Mouse (Mus musculus) megakaryocyte, adult 5-6 weeks (primary cell): ENCODE results near the gene Mvb12b. TPM values are rescaled to one million over a fixed set of nuclear protein-coding genes. Genes with fewer than 3 reads are reported as not detected.

Source experiments
- ATAC-seq: 2 replicates; pipeline ENCODE4 v1.8.0; 2016; ENCODE audit warnings: mild to moderate bottlenecking, inconsistent platforms; ENCODE audit not compliant: poor library complexity, severe bottlenecking
- total RNA-seq, 2 experiments: library from RNA; stranded (forward) in 1 of 2; stranded (reverse) in 1 of 2; fragments of 153-499, 151-499 nt in 1 of 2; fragments of 221-1000, 200-1000 nt in 1 of 2; gene quantifications; 2 replicates each; pipeline versions ENCODE4 v1.2.3 to v1.2.4; 2015 to 2017

Mvb12b gene
- total RNA-seq, 2 experiments from 2014 or later: 9.5 to 22.2 TPM

GRCm38 (mm10) chr2:33853011-33853976 is 34.5 kb downstream of the Mvb12b start:
- ATAC-seq: peak; percentile 61

GRCm38 (mm10) chr2:33847196-33847834 is 40.4 kb downstream of the Mvb12b start:
- ATAC-seq: peak; percentile 70

DNA sequence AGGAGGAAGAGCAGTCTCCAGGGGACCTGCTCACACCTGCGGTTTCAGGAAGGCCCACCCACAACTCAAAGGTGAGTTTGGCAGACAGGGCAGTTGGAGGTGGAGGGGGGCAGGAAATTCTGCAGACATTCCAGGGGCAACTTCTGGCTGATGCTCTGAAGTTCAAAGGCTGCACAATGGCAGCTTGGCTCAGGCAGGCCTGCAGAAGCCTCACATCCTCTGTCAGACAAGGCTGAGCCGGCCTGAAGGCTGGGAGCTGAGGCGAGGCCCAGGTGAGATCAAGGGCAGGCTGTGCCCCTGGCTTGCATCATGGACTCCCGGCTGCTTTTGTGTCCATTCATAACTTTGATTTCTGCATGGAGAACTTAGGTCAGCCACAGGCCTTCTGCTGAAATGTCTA is 41.1 kb downstream of the Mvb12b start:
- ATAC-seq: no peak

- ATAC-seq: no peak
Measured at GRCm38 (mm10) chr2:33843642-33844041, 44.1 kb downstream of the Mvb12b start.

DNA sequence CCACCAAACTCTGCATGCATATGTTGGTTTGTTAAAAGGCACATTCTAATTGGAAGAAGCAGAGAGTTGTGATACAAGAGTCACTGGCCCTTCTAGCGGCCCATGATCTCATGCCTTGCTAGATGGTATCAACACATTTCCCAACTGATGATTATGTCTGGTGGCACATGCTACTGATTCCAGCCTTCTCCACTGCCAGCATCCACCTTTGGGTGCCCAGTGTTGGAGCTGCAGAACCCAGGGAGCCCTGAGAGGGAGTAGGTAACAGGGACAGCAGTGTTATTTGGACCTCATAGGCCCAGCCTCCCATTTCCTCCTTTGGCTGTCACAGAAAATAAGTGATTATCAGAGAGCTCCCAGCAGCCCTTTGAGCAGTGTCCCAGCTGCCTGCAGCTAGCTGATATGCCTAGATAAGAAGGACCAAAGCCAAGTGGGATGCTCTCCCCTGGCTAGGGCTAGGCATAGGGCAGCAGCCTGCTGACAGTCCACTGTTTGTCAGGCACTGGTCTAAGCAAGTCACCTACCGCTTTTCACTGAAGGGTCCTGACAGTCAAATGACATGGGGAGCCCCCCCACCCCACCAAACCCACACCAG is 44.7 kb downstream of the Mvb12b start:
- peak; percentile 16; the same call in 1 of the 2 replicates for ATAC-seq

DNA sequence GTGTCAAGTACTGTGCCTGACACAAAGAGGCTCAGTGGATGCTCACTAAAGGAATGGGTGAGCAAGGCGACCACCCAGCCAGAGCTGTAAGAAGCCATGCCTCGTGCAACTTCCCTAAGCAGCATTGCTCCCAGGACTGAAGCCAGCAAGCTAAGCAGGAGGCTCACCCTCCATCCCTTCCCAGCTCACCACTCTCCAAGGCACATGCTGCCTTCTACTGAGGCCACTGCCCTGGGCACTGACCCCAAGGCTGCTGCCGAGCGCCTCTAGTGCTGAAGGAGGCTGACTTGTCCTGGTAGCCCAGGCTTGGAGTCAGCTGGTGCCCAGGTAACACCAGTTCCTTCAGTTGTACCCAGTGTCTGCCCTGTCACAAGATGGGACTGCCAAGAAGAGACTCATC is 45.8 kb downstream of the Mvb12b start:
- no peak for ATAC-seq

DNA sequence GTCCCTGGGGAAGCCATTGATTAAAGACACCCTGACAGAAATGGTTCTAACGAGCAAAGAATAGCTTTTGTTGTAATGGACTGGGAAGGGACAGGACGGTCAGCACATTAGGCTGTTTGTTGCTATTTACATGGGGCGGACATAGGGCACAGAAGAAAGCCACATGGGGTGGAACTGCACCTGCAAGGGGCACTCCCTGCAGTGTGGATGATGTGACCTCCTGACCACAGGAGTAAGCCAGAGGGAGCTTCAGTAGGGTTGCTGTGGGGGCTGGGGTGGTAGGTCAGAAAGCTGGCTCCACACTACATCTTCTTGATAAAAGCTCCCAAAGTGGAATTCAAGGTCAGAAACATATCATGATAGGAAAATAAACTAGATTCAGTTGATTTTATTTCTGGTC is 47.3 kb downstream of the Mvb12b start:
- ATAC-seq: no peak

DNA sequence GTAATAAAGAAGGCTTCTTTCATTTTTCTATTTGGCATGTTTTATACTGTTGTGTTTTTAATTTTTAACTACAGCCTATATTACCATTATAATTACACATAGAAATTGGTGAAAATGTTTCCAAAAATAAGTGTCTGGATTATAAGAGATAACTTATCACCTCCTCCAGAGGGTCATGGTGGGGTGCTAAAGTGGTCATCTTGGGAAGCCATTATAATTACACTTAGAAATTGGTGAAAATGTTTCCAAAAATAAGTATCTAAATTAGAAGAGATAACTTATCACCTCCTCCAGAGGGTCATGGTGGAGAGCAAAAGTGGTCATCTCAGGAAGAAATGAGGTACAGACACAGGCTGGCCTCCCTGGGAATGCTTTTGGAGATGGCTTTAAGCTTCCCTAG is 48.5 kb downstream of the Mvb12b start:
- ATAC-seq: no peak

DNA sequence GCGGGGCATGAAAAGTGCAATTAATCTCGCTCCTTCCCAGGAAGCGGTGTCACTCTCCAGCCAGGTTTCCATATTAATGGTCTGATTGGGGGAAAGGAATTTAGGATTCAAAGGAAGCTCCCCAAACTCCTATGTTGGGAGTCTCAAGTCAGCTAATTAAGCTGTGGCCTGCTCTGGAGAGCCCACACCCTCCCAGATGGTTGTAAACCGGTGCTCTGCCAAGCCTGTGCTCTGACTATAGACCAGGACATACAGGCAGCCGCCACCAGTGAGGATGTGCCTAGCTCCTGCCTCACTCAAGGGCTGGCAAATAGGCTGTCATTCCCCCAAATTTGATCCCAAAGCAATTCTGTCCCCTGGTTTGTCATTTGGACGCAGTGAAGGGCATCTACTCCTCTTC is 50.4 kb downstream of the Mvb12b start:
- no peak for ATAC-seq

- ATAC-seq: no peak
Measured at GRCm38 (mm10) chr2:33836660-33837213, 51.0 kb downstream of the Mvb12b start.

DNA sequence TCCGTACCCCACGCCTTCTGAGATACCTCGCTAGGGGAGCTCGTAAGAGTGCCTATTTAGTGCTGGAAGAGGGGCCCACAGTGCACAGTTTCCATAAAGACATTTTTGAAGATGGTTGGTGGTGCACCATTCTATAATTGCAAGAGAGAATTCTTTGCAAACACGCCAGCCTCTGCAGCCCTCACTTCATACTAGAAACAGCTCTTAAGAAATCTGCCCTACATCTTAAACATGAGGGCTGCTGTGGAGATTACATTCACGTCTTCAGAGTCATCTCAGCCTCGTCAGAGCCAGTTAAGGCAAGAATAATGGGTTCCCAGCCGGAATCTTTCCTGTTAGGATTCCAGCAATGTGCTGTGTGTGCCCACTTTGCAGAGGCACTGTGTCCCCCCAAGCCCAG is 52.7 kb downstream of the Mvb12b start:
- no peak for ATAC-seq

DNA sequence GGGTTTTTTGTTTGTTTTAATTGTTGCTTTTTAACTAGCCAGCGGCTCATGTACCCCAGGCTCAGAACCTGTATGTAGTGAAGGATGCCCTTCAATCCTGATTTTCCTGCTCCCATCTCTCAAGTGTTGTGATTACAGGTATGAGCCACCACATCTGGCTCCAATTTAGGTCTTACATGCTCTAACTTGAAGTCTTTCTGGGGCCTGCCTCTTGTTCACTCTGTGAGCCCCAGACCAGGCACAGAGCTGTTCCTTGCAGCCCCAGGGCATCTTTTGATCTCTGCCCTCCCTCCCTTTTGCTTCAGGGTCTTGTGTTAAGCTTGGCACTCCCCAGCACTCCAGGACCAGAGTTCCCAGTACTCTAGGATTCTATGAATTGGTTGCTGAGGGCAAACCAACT is 53.8 kb downstream of the Mvb12b start:
- ATAC-seq: no peak

- no peak for ATAC-seq
Measured at GRCm38 (mm10) chr2:33829870-33830269, 57.9 kb downstream of the Mvb12b start.

DNA sequence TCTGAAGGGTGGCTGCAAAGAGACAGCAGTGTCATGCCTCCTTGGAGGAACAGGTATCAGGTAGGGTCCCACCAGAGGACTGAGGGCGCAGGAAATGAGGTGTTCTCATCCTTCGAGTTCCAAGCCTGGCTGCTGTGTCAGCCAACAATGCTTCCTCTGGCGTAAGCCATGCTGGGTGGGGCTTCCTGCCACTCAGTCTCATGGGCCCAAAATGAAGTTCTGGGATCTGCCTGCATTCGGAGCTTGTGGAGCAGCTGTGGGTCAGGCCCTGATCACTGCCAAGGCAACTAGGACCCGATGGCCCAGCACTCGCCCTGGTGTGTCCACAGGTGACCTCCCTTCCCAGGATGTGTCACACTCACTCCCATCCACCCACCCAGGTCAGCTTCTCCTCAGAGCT is 61.0 kb downstream of the Mvb12b start:
- peak; percentile 38; the same call in 1 of the 2 replicates for ATAC-seq

- no peak for ATAC-seq
Measured at GRCm38 (mm10) chr2:33824935-33825514, 62.7 kb downstream of the Mvb12b start.

DNA sequence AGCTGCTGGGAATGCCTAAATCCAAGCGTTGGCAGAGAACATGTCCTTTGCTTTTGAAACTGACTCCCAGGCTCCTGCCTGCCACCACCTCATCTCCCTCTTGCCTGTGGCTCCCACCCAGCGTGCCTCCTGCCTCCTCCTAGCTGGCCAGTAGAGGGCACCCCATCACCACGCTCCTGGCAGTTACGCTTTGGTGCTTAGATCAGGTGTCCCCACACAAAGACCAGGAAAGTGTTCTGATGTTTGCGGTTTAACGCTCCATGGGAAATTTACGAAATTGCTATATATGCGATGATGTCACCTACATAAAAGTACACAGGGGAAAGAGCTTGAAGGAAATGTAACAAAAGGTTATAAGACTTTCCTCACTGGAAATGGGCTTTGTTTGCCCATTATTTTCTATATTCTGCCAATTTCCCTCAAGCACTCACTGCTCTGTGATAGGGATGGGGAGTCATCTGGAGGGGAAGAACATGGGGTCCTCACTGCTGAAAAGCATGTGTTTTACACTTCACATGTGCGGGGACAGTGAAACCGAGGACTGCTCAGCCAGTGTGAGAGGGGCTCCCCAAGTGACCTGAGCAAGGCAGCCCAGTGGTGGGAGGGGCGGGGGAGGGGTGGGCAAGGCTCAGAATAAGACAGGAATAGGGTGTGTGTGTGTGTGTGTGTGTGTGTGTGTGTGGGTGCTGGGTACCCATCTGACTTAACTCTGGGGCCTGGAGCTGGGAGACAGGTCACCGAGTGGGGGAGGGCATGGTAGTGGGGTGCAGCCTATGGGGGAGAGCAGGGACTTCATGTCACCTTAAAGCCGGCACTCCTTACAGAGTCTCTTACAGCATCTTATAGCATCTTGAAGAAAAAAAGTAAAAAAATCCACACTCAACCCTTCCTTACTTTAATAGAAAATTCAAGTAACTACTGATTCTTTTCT is 65.8 kb downstream of the Mvb12b start:
- peak; percentile 97 for ATAC-seq

GRCm38 (mm10) chr2:33820450-33820849 is 67.3 kb downstream of the Mvb12b start:
- ATAC-seq: no peak

GRCm38 (mm10) chr2:33820037-33820436 is 67.7 kb downstream of the Mvb12b start:
- no peak for ATAC-seq

DNA sequence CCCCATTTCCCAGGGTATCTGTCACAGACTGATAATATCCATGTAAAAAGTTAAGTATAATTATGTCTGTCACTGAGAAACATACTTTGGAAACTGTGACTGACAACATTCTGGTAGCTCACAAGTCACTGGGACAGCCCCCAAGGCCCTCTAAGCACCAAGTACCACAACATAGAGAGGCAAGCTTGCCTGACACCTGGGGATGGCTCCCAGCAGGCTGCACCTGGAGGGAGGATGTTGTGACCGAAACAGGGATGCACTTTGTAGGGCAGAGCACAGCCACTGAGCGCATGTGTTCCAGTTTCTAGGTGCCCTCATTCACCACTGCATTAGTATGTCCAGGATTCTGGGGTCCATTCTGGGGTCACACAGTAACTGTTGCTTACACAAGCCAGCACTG is 69.4 kb downstream of the Mvb12b start:
- ATAC-seq: no peak
